Mouse (Mus musculus) midbrain, postnatal 0 days (tissue): ENCODE measurements around the gene Tcfl5. TPM values are rescaled to one million over a fixed set of nuclear protein-coding genes. Genes with fewer than 3 reads are reported as not detected.

Experiments
- ATAC-seq: fragments of 200-750 bp; cut with Nextera tagmentation; 2 replicates; pipeline ENCODE4 v1.8.0; 2017; ENCODE audit warnings: moderate number of reproducible peaks, mild to moderate bottlenecking, moderate TSS enrichment, moderate library complexity; ENCODE audit not compliant: low FRiP score
- DNase-seq: peaks from one replicate; pipeline ENCODE4 v3.0.0-alpha.2; 2015; ENCODE audit warnings: low spot score
- H3K27ac ChIP-seq: fragments of 300-500 bp; sonication (generic); 2 replicates; pipeline ENCODE4 v1.5.1; 2014; ENCODE audit warnings: low read depth, mild to moderate bottlenecking, low read length, mixed read lengths
- H3K27me3 ChIP-seq: fragments of 300-500 bp; sonication (generic); 2 replicates; pipeline ENCODE4 v1.6.1; 2014; ENCODE audit warnings: low read length, control low read depth, mixed read lengths; ENCODE audit not compliant: insufficient read depth
- H3K36me3 ChIP-seq: fragments of 300-500 bp; sonication (generic); 2 replicates; pipeline ENCODE4 v1.6.1; 2014; ENCODE audit warnings: low read length, control low read depth, mixed read lengths; ENCODE audit not compliant: insufficient read depth
- H3K4me1 ChIP-seq: fragments of 300-500 bp; sonication (generic); 2 replicates; pipeline ENCODE4 v1.6.1; 2014; ENCODE audit warnings: mild to moderate bottlenecking, control low read depth, antibody characterized with exemption, low read length, mixed read lengths; ENCODE audit not compliant: insufficient read depth
- H3K4me2 ChIP-seq: fragments of 300-500 bp; sonication (generic); 2 replicates; pipeline ENCODE4 v1.6.1; 2014; ENCODE audit warnings: low read depth, mild to moderate bottlenecking, low read length, mixed read lengths; ENCODE audit not compliant: poor library complexity, severe bottlenecking
- H3K4me3 ChIP-seq: fragments of 300-500 bp; sonication (generic); 2 replicates; pipeline ENCODE4 v1.5.1; 2014; ENCODE audit warnings: low read depth, mild to moderate bottlenecking, low read length, moderate library complexity
- H3K9ac ChIP-seq: fragments of 300-500 bp; sonication (generic); replicated peaks from 2 replicates; pipeline ENCODE4 v1.6.1; 2014; ENCODE audit warnings: mild to moderate bottlenecking, low read length, moderate library complexity, mixed read lengths; ENCODE audit not compliant: poor library complexity, severe bottlenecking
- H3K9me3 ChIP-seq: fragments of 300-500 bp; sonication (generic); 2 replicates; pipeline ENCODE4 v1.6.1; 2016; ENCODE audit warnings: low read length, control low read depth
- CTCF ChIP-seq: IDR thresholded peaks from 2 replicates; pipeline ENCODE4 v1.5.1; 2016; ENCODE audit warnings: antibody characterized with exemption, mild to moderate bottlenecking
- WGBS: fragments of 180-500 bp; shearing (Covaris S2); extraction: QIAGEN DNeasy Blood & Tissue Kit; methylation state at CpG from one replicate; pipeline ENCODE4 v1.1.7; 2014; 5-methylcytosine and 5-hydroxymethylcytosine counted together
- polyA plus RNA-seq: library from polyadenylated mRNA; unstranded; fragments of >200 nt; fragmentation: Nextera tagmentation; extraction: Ambion mirVana; gene quantifications from 2 replicates; pipeline ENCODE4 v1.2.1, GENCODE M21; 2015
- total RNA-seq: library from RNA; depleted of rRNA; stranded (reverse); fragments of >200 nt; gene quantifications from 2 replicates; pipeline ENCODE4 v1.2.3, GENCODE M21; 2014

Gene Tcfl5
- total and polyA plus RNA-seq, 2 experiments from 2014 or later: 0.79 to 5.9 TPM

- peak; percentile 10 for DNase-seq
- H3K4me1 ChIP-seq: no peaks in the 10 kb centered on the region
- no peaks in the 10 kb centered on the region for H3K27me3 ChIP-seq
- H3K9me3 ChIP-seq: no peaks in the 10 kb centered on the region
- no peak overlapping the region for H3K4me2 ChIP-seq
- TF ChIP-seq CTCF: no peak
- H3K4me3 ChIP-seq: no peak overlapping the region
- ATAC-seq: no peak
- H3K36me3 ChIP-seq: no peaks in the 10 kb centered on the region
- no peak overlapping the region for H3K27ac ChIP-seq
- no peak overlapping the region for H3K9ac ChIP-seq
- 47% methylated on average over 6 of the region's 6 CpGs for WGBS
These were observed 12.6 kb upstream of the Tcfl5 start for GRCm38 (mm10) chr2:180655150-180655549.

- Histone ChIP-seq H3K27me3 (no peaks in the 10 kb centered on the region), H3K36me3 (no peaks in the 10 kb centered on the region), H3K4me3 (no peak overlapping the region), H3K9ac (no peak overlapping the region), H3K27ac (no peak overlapping the region), H3K4me2 (no peak overlapping the region), H3K9me3 (no peaks in the 10 kb centered on the region), H3K4me1 (no peaks in the 10 kb centered on the region)
- TF ChIP-seq CTCF: no peak
- DNase-seq (no peak), ATAC-seq (no peak)
- WGBS: 84% methylated on average over 7 of the region's 7 CpGs
These were observed 12.2 kb upstream of the Tcfl5 start for GRCm38 (mm10) chr2:180654666-180655065.

- H3K27ac ChIP-seq: no peak overlapping the region
- H3K9me3 ChIP-seq: peaks cover 19% of the 10 kb centered on the region; the same call in 1 of the 2 replicates
- H3K4me3 ChIP-seq: no peak overlapping the region
- H3K36me3 ChIP-seq: no peaks in the 10 kb centered on the region
- H3K27me3 ChIP-seq: peaks cover 12% of the 10 kb centered on the region; the same call in 1 of the 2 replicates
- no peak overlapping the region for H3K9ac ChIP-seq
- ATAC-seq: no peak
- DNase-seq: no peak
- 0 out of 2 replicates have a peak, but pooled peaks have one; percentile 2 for TF ChIP-seq CTCF
- no peak overlapping the region for H3K4me2 ChIP-seq
- H3K4me1 ChIP-seq: no peaks in the 10 kb centered on the region
These were observed 4.3 kb upstream of the Tcfl5 start for GRCm38 (mm10) chr2:180646841-180647240.

GRCm38 (mm10) chr2:180643626-180644025 is 1.1 kb upstream of the Tcfl5 start:
- no peak for ATAC-seq
- TF ChIP-seq CTCF: no peak
- no peak overlapping the region for H3K4me3 ChIP-seq
- no peaks in the 10 kb centered on the region for H3K36me3 ChIP-seq
- H3K9me3 ChIP-seq: peaks cover 19% of the 10 kb centered on the region; the same call in 1 of the 2 replicates
- no peak overlapping the region for H3K9ac ChIP-seq
- DNase-seq: no peak
- no peak overlapping the region for H3K4me2 ChIP-seq
- peaks cover 33% of the 10 kb centered on the region for H3K27me3 ChIP-seq
- no peaks in the 10 kb centered on the region for H3K4me1 ChIP-seq
- H3K27ac ChIP-seq: no peak overlapping the region

- peaks cover 19% of the 10 kb centered on the region; the same call in 1 of the 2 replicates for H3K9me3 ChIP-seq
- H3K4me1 ChIP-seq: no peaks in the 10 kb centered on the region
- H3K27ac ChIP-seq: no peak overlapping the region
- no peak for TF ChIP-seq CTCF
- ATAC-seq (peak; percentile 52; the same call in 1 of the 2 replicates), DNase-seq (no peak)
- peaks cover 33% of the 10 kb centered on the region for H3K27me3 ChIP-seq
- H3K9ac ChIP-seq: peak overlapping the region; percentile 8; the same call in 1 of the 2 replicates
- H3K36me3 ChIP-seq: no peaks in the 10 kb centered on the region
- 4% methylated on average over 95 of the region's 112 CpGs for WGBS
- peak overlapping the region; percentile 43 for H3K4me2 ChIP-seq
- peak overlapping the region; percentile 40 for H3K4me3 ChIP-seq
These were observed 643 bp downstream of the Tcfl5 start for GRCm38 (mm10) chr2:180641576-180642554.

- 78% methylated on average over 2 of the region's 2 CpGs for WGBS
- H3K4me1 ChIP-seq: no peaks in the 10 kb centered on the region
- no peak for ATAC-seq
These were observed 30.6 kb downstream of the Tcfl5 start for GRCm38 (mm10) chr2:180611882-180612281.

More at GRCm38 (mm10) chr2:180611882-180612281, 30.6 kb downstream of the Tcfl5 start:
- Histone ChIP-seq H3K9me3 (no peaks in the 10 kb centered on the region), H3K36me3 (0 out of 2 replicates have a peak, but pooled peaks cover 3% of the 10 kb centered on the region), H3K4me3 (no peak overlapping the region), H3K27ac (no peak overlapping the region), H3K27me3 (no peaks in the 10 kb centered on the region), H3K9ac (no peak overlapping the region), H3K4me2 (no peak overlapping the region)
- TF ChIP-seq CTCF: no peak
- no peak for DNase-seq
